Mouse (Mus musculus): ENCODE measurements around the gene Serpinf1. TPM values are rescaled to one million over a fixed set of nuclear protein-coding genes. Genes with fewer than 3 reads are reported as not detected.

Gene Serpinf1
- polyA plus RNA-seq, 1 experiment from 2014 or later, result 70.2 TPM

- Histone ChIP-seq H3K27me3 (ENCODE audit: low read depth, poor library complexity, severe bottlenecking) (no peaks in the 10 kb centered on the region), H3K4me1 (no peaks in the 10 kb centered on the region), H3K4me3 (no peak overlapping the region), H3K9me3 (replicated peaks) (peaks cover 6% of the 10 kb centered on the region), H3K36me3 (no peaks in the 10 kb centered on the region), H3K27ac (replicated peaks) (no peak overlapping the region)
- no peak for DNase-seq (ENCODE audit: low spot score)
- WGBS, result 89% methylated on average over 5 of the region's 5 CpGs
Observed at GRCm38 (mm10) chr11:75434138-75434537, 11.6 kb upstream of the Serpinf1 start.

DNA sequence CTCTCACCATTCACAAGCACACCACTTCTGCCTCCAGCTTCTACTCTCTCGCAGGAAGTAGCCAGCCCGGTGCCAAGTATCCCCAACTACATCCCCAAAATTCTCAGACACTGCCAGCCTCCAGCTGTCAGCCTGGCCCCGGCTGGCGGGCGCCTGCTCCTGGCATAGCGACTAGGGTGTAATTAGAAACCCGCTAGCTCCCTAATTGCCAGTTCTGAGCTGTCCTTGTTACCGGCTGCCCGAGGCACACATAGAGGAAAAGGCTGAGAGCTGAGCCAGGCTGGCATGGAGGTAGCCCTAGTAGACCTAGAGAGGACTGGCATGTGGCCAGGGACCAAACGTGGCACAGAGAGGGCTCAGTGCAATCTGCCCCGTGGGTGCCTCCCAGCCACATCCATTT lies 8.8 kb upstream of the Serpinf1 start:
- Histone ChIP-seq H3K27ac (replicated peaks) (no peak overlapping the region), H3K9me3 (replicated peaks) (peaks cover 6% of the 10 kb centered on the region), H3K27me3 (ENCODE audit: low read depth, poor library complexity, severe bottlenecking) (no peaks in the 10 kb centered on the region), H3K4me1 (no peaks in the 10 kb centered on the region), H3K36me3 (no peaks in the 10 kb centered on the region), H3K4me3 (no peak overlapping the region)
- no peak for DNase-seq (ENCODE audit: low spot score)
- WGBS, result 89% methylated on average over 11 of the region's 11 CpGs

DNA sequence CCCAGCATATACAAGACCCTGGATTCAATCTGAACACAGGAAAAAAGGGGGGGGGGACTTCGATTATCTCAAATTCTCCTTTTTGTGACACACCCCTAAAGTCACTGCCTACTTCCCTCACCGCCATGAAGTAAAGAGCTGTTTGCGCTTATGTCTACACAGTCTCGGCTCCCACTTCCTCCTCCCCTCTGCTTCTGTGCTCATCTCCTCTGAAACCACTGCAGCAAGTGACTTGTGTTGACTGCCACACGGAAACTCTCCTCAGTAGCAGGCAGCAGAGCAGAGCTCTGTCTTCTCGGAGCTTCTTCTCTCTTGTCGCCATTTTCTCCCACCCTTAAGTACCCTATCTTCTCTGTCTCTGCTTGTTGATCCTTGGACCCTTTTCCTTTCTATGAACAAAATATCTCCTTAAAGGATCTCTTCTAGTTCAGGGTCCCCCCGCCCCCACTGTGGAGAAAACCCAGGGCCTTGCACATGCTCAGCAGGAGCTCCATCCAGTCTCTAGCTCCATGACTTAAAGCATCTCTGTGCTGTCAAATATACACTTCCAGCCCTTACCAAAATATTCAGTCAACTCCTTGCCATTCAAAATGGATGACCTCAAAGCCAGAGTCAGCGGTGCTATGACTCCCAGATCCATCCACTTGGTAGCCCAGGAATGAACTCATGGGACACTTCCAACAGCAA lies 6.7 kb upstream of the Serpinf1 start:
- Histone ChIP-seq H3K27me3 (ENCODE audit: low read depth, poor library complexity, severe bottlenecking) (no peaks in the 10 kb centered on the region), H3K4me3 (no peak overlapping the region), H3K36me3 (no peaks in the 10 kb centered on the region), H3K27ac (replicated peaks) (no peak overlapping the region), H3K9me3 (replicated peaks) (peaks cover 1% of the 10 kb centered on the region; the same call in 1 of the 2 replicates), H3K4me1 (no peaks in the 10 kb centered on the region)
- WGBS, result 85% methylated on average over 9 of the region's 9 CpGs
- no peak for DNase-seq (ENCODE audit: low spot score)

- Histone ChIP-seq H3K27ac (replicated peaks) (no peak overlapping the region), H3K4me1 (peaks cover 25% of the 10 kb centered on the region), H3K9me3 (replicated peaks) (no peaks in the 10 kb centered on the region), H3K4me3 (no peak overlapping the region), H3K27me3 (ENCODE audit: low read depth, poor library complexity, severe bottlenecking) (no peaks in the 10 kb centered on the region), H3K36me3 (no peaks in the 10 kb centered on the region)
- DNase-seq (ENCODE audit: low spot score), result no peak
- WGBS, result 94% methylated on average over 3 of the region's 3 CpGs
Observed at GRCm38 (mm10) chr11:75424459-75424858, 2.0 kb upstream of the Serpinf1 start.

GRCm38 (mm10) chr11:75424033-75424432 lies 1.5 kb upstream of the Serpinf1 start:
- H3K9me3 ChIP-seq (replicated peaks), result no peaks in the 10 kb centered on the region
- H3K36me3 ChIP-seq, result no peaks in the 10 kb centered on the region
- DNase-seq (ENCODE audit: low spot score), result no peak
- 92% methylated on average over 9 of the region's 9 CpGs for WGBS
- no peaks in the 10 kb centered on the region for H3K27me3 ChIP-seq (ENCODE audit: low read depth, poor library complexity, severe bottlenecking)
- H3K4me1 ChIP-seq, result peaks cover 25% of the 10 kb centered on the region
- no peak overlapping the region for H3K4me3 ChIP-seq
- no peak overlapping the region for H3K27ac ChIP-seq (replicated peaks)

DNA sequence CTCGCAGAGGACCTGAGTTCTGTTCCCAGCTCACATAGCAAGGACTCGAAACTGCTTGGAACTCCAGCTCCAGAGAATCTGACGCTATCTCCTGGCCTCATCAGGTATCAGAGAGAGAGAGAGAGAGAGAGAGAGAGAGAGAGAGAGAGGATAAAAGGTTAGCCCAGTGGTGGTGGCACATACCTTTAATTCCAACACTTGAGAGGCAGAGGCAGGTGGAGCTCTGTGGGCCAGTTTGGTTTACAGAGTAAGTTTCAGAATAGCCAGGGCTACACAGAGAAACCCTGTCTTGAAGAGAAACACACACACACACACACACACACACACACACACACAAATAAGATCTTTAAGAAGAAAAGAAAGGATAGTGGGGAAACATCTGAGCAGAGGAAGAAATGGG lies 590 bp upstream of the Serpinf1 start:
- H3K27ac ChIP-seq (replicated peaks), result no peak overlapping the region

DNA sequence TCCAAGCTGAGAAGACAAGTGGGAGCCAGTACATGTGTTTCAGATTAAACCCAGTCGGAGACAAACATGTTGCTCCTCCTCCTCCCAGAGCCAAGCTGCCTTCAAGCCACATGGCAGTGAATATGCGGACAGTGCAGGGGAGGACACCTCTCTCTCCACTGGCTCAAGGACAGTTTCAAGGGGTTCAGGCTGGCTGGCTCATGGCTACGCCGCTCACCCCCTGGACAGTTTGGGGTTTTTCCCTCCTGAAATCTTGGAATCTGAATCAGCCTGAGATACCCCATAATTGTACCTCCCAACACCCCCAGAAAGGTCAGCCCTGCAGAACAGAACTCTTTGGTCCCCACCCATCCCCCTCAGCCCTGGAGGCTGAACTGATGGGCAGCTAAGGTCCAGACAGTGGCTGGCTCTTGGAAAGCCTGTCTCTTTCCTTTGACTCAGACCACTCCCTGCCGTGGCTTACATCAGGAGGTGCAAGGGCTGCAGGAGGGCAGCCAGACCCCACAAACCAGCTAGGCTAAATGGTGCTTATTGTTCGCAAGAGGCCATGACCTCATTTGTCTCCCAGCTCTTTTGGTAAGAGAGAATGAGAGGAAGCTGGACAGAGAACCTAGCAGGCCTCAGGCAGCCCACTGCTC lies 1.0 kb downstream of the Serpinf1 start:
- no peaks in the 10 kb centered on the region for H3K36me3 ChIP-seq
- H3K4me1 ChIP-seq, result peaks cover 25% of the 10 kb centered on the region
- 48% methylated on average over 6 of the region's 6 CpGs for WGBS
- peak overlapping the region; percentile 38 for H3K4me3 ChIP-seq
- H3K9me3 ChIP-seq (replicated peaks), result no peaks in the 10 kb centered on the region
- no peaks in the 10 kb centered on the region for H3K27me3 ChIP-seq (ENCODE audit: low read depth, poor library complexity, severe bottlenecking)
- H3K27ac ChIP-seq (replicated peaks), result peak overlapping the region; percentile 75
- no peak for DNase-seq (ENCODE audit: low spot score)

More for the DNA sequence above, 590 bp upstream of the Serpinf1 start:
- Histone ChIP-seq H3K36me3 (no peaks in the 10 kb centered on the region), H3K9me3 (replicated peaks) (no peaks in the 10 kb centered on the region), H3K27me3 (ENCODE audit: low read depth, poor library complexity, severe bottlenecking) (no peaks in the 10 kb centered on the region), H3K4me3 (no peak overlapping the region), H3K4me1 (peaks cover 25% of the 10 kb centered on the region)
- 95% methylated on average over 3 of the region's 3 CpGs for WGBS
- no peak for DNase-seq (ENCODE audit: low spot score)

DNA sequence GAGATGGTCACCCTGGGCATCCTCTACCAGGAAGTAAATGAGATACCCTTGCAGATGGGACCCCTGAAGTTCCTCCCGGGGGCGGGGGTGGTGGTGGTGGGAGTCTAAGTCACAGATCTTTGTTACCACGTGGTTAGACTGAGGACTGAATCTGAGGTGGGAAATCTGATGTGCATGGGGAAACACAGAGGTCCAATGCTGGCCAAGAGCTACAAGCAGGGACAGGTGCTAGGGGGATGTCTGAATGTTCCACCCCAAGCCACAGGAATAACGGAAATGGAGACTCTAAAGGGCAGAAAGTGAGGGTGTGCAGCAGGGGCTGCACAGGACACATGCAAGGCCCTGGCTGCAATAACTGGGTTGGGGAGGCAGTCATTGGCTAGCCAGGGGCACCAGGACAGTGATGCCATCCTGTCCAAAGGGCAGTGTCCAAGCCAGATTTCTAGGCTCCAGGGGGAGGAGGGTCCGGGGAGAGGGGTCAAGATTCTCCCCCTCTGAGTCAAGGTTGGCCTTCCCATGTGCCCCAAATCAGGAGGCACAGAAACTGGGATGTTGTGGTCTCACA lies 1.6 kb downstream of the Serpinf1 start:
- Histone ChIP-seq H3K4me1 (peaks cover 25% of the 10 kb centered on the region), H3K36me3 (no peaks in the 10 kb centered on the region), H3K27me3 (ENCODE audit: low read depth, poor library complexity, severe bottlenecking) (no peaks in the 10 kb centered on the region), H3K4me3 (no peak overlapping the region), H3K9me3 (replicated peaks) (no peaks in the 10 kb centered on the region), H3K27ac (replicated peaks) (peak overlapping the region; percentile 75)
- 67% methylated on average over 5 of the region's 5 CpGs for WGBS
- no peak for DNase-seq (ENCODE audit: low spot score)

DNA sequence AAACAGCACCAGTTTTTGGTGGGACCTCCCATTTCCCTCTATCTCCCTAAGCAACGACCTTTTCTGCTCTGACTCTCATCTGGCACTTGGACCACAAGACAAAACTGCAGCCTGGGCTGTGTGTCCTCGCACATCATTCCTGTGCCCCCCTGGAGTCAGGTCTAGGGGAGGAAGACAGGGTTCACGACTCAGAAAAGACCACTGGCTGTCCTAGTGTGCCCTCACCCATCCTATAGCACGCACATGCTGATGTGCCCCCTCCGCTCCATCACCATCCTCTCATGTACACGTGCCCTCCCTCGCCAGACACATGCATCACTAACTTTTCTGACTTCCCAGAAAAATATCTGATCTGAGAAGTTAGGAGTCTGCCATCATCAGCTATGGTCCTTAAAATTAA lies 2.5 kb downstream of the Serpinf1 start:
- Histone ChIP-seq H3K9me3 (replicated peaks) (no peaks in the 10 kb centered on the region), H3K4me1 (peaks cover 25% of the 10 kb centered on the region), H3K27me3 (ENCODE audit: low read depth, poor library complexity, severe bottlenecking) (no peaks in the 10 kb centered on the region), H3K27ac (replicated peaks) (no peak overlapping the region), H3K36me3 (no peaks in the 10 kb centered on the region), H3K4me3 (no peak overlapping the region)
- 81% methylated on average over 7 of the region's 7 CpGs for WGBS
- DNase-seq (ENCODE audit: low spot score), result no peak

DNA sequence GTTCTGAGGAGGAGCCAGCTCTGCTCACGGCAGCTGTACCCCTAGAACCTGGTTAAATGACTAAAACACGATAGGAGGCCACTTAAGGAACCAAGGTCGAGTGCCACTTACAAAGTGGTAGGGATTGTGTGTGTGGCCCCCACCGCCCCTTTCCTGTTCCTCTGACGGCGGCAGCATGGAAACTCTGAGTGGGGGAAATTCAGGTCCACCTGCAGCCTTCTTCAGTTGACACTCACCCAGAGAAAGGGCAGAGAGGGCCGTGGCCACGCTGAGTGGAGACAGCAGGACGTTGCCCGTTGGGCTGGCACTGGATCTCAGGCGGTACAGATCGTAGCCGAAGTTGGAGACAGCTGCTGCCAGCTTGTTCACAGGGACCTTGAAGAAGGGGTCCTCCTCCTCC lies 6.5 kb downstream of the Serpinf1 start:
- H3K36me3 ChIP-seq, result no peaks in the 10 kb centered on the region
- no peaks in the 10 kb centered on the region for H3K27me3 ChIP-seq (ENCODE audit: low read depth, poor library complexity, severe bottlenecking)
- WGBS, result 91% methylated on average over 13 of the region's 13 CpGs
- H3K4me1 ChIP-seq, result peaks cover 12% of the 10 kb centered on the region
- no peak overlapping the region for H3K4me3 ChIP-seq
- no peak for DNase-seq (ENCODE audit: low spot score)
- H3K9me3 ChIP-seq (replicated peaks), result no peaks in the 10 kb centered on the region
- H3K27ac ChIP-seq (replicated peaks), result 0 out of 2 replicates have a peak overlapping the region, but pooled peaks have one; percentile 13

GRCm38 (mm10) chr11:75415096-75415495 lies 7.4 kb downstream of the Serpinf1 start:
- H3K27me3 ChIP-seq (ENCODE audit: low read depth, poor library complexity, severe bottlenecking), result no peaks in the 10 kb centered on the region
- H3K4me1 ChIP-seq, result peaks cover 4% of the 10 kb centered on the region; the same call in 1 of the 2 replicates
- H3K4me3 ChIP-seq, result no peak overlapping the region
- H3K27ac ChIP-seq (replicated peaks), result 0 out of 2 replicates have a peak overlapping the region, but pooled peaks have one; percentile 19
- DNase-seq (ENCODE audit: low spot score), result no peak
- 71% methylated on average over 7 of the region's 7 CpGs for WGBS
- no peaks in the 10 kb centered on the region for H3K9me3 ChIP-seq (replicated peaks)
- no peaks in the 10 kb centered on the region for H3K36me3 ChIP-seq

GRCm38 (mm10) chr11:75410591-75410990 lies 11.9 kb downstream of the Serpinf1 start:
- WGBS, result 93% methylated on average over 7 of the region's 7 CpGs
- 0 out of 2 replicates have a peak, but pooled peaks cover 4% of the 10 kb centered on the region for H3K36me3 ChIP-seq
- H3K4me3 ChIP-seq, result no peak overlapping the region
- H3K4me1 ChIP-seq, result peaks cover 4% of the 10 kb centered on the region; the same call in 1 of the 2 replicates
- no peak overlapping the region for H3K27ac ChIP-seq (replicated peaks)
- no peaks in the 10 kb centered on the region for H3K27me3 ChIP-seq (ENCODE audit: low read depth, poor library complexity, severe bottlenecking)
- no peak for DNase-seq (ENCODE audit: low spot score)
- H3K9me3 ChIP-seq (replicated peaks), result no peaks in the 10 kb centered on the region
